Mouse (Mus musculus) thymus, adult 18-20 months (tissue): Measurements from ENCODE around the gene Cyp3a59.
"Not testable (repeated sequence)": the region's sequence is repeated elsewhere in the genome, so short reads cannot be mapped to it uniquely, and the experiment has no call there.

ENCODE experiments used
- DNase-seq, 2 experiments: peaks; one replicate each; pipeline ENCODE4 v3.0.0; 2022; ENCODE audit warnings: mixed read lengths in 2 of 2

The Cyp3a59 gene

DNA sequence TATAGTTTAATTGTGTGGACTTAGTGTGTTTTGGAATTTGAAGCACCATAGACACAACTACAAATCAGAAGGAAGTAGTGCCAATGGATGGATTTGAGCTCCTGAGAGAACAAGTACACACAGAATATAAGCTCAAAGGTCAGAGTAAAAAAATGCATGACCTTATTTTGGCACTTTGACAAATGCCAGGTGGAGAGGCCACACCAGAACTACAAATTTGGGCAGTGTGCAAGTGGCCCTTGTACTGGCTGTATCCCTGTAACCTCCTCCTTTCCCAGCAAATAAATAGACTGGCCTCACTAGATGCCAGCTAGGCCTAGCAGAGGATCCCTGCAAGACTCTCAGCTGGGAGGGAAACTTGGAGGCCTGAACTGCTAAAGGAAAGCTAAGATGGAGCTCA, at the start of gene Cyp3a59:
TSS of gene Cyp3a59 (plus strand) at position 313 of the 400 bp plus-strand sequence.
- DNase-seq, result not testable (repeated sequence)

GRCm38 (mm10) chr5:146070099-146070498, 9.0 kb upstream of the Cyp3a59 start:
- DNase-seq, result no peak

DNA sequence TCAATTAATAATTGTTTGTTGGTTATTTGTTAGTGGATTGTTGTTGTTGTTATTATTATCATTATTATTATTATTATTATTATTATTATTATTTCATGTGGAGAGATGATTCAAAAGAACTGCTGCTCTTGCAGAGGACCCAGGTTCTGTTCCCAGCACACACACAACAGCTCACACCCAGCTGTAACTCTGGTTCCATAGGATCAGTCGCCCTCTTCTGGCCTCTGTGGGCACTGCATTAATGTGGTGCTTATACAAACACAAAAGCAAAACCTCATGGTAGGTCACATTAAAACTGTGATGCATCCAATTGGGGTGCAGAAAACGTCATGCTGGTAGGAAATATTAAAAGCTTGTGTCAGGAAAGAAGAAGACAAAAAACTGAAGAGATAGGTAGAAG, 68.8 kb downstream of the Cyp3a59 start:
- DNase-seq, result peak in 1 of 2 experiments; percentile 9

GRCm38 (mm10) chr5:146150454-146150853, 71.4 kb downstream of the Cyp3a59 start:
- no peak for DNase-seq

DNA sequence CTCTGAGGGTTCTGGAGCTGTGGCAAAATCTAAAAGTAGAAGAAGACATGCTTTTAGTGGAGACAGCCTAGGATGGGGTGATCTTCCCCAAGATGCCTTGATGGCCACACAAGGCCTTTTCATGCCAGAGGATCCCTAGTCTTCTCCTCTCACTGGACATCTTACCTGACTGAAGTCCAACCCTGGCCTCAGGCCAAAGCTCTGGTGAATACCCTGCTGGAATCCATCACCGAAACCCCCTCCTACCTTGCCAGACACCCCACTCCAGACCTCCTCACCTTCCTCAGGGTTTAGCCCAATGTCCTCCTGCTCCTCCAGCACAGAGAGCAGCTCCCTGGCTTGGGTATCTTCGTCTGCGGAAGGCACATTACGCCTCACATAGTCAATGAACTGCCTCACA, 79.3 kb downstream of the Cyp3a59 start:
- DNase-seq, result not testable (repeated sequence)

DNA sequence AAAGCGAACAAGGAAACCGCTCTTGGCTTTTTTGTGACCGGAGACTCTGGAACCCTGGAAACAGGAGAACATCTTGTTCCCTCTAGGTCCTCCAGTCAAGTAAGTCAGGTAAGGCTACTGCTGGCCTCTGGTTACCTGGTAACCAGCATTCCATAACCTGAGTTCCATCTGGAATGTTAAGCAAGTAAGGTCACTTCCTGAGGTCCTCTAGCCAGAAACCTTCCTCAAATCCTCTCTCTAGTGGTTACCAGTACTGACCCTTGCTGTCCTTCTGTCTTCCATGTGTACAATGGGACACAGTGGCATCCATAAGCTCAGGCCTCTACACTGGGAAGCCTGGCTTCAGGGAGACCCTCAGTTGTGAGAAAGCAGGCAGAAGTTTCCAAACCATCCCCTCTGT, 81.4 kb downstream of the Cyp3a59 start, which contains the start of gene Gm5565:
TSS of gene Gm5565 (minus strand) at position 101 of the 400 bp plus-strand sequence.
- not testable (repeated sequence) for DNase-seq
